Mouse (Mus musculus): ENCODE results near the gene Pex7. TPM values are rescaled to one million over a fixed set of nuclear protein-coding genes. Genes with fewer than 3 reads are reported as not detected.

The Pex7 gene
- polyA plus RNA-seq, 1 experiment = 27.6 TPM

- TF ChIP-seq CTCF (IDR thresholded peaks at IDR 0.05; ENCODE audit: low read depth, low read length) (no peak), POLR2A (IDR thresholded peaks at IDR 0.05; ENCODE audit: borderline replicate concordance, low read depth, low read length) (no peak)
- Histone ChIP-seq H3K27ac (ENCODE audit: insufficient read depth, low read depth, low read length) (no peak overlapping the region), H3K4me1 (ENCODE audit: control insufficient read depth, insufficient read depth, low read length) (no peaks in the 10 kb centered on the region; the same call in 1 of the 2 replicates), H3K4me3 (ENCODE audit: insufficient read depth, low read length) (no peak overlapping the region)
Measured at GRCm38 (mm10) chr10:19913806-19914205, 6.3 kb upstream of the Pex7 start.

GRCm38 (mm10) chr10:19911583-19911982 is 4.1 kb upstream of the Pex7 start:
- TF ChIP-seq POLR2A (IDR thresholded peaks at IDR 0.05; ENCODE audit: borderline replicate concordance, low read depth, low read length) (no peak), CTCF (IDR thresholded peaks at IDR 0.05; ENCODE audit: low read depth, low read length) (no peak)
- Histone ChIP-seq H3K4me3 (ENCODE audit: insufficient read depth, low read length) (no peak overlapping the region), H3K27ac (ENCODE audit: insufficient read depth, low read depth, low read length) (no peak overlapping the region), H3K4me1 (ENCODE audit: control insufficient read depth, insufficient read depth, low read length) (peaks cover 3% of the 10 kb centered on the region)

GRCm38 (mm10) chr10:19910516-19910915 is 3.0 kb upstream of the Pex7 start:
- Histone ChIP-seq H3K4me1 (ENCODE audit: control insufficient read depth, insufficient read depth, low read length) (peaks cover 5% of the 10 kb centered on the region), H3K27ac (ENCODE audit: insufficient read depth, low read depth, low read length) (no peak overlapping the region), H3K4me3 (ENCODE audit: insufficient read depth, low read length) (no peak overlapping the region)
- no peak for TF ChIP-seq CTCF (IDR thresholded peaks at IDR 0.05; ENCODE audit: low read depth, low read length)
- TF ChIP-seq POLR2A (IDR thresholded peaks at IDR 0.05; ENCODE audit: borderline replicate concordance, low read depth, low read length) = no peak

- peaks cover 5% of the 10 kb centered on the region for H3K4me1 ChIP-seq (ENCODE audit: control insufficient read depth, insufficient read depth, low read length)
- no peak for TF ChIP-seq POLR2A (IDR thresholded peaks at IDR 0.05; ENCODE audit: borderline replicate concordance, low read depth, low read length)
- no peak for TF ChIP-seq CTCF (IDR thresholded peaks at IDR 0.05; ENCODE audit: low read depth, low read length)
- H3K4me3 ChIP-seq (ENCODE audit: insufficient read depth, low read length) = no peak overlapping the region
- no peak overlapping the region; the same call in 1 of the 2 replicates for H3K27ac ChIP-seq (ENCODE audit: insufficient read depth, low read depth, low read length)
Measured at GRCm38 (mm10) chr10:19908076-19908475, 587 bp upstream of the Pex7 start.

GRCm38 (mm10) chr10:19904077-19904820 is 3.2 kb downstream of the Pex7 start:
- no peak overlapping the region for H3K4me3 ChIP-seq (ENCODE audit: insufficient read depth, low read length)
- no peak overlapping the region for H3K27ac ChIP-seq (ENCODE audit: insufficient read depth, low read depth, low read length)
- no peak for TF ChIP-seq POLR2A (IDR thresholded peaks at IDR 0.05; ENCODE audit: borderline replicate concordance, low read depth, low read length)
- no peak for TF ChIP-seq CTCF (IDR thresholded peaks at IDR 0.05; ENCODE audit: low read depth, low read length)
- H3K4me1 ChIP-seq (ENCODE audit: control insufficient read depth, insufficient read depth, low read length) = peaks cover 5% of the 10 kb centered on the region

- Histone ChIP-seq H3K4me3 (ENCODE audit: insufficient read depth, low read length) (no peak overlapping the region), H3K4me1 (ENCODE audit: control insufficient read depth, insufficient read depth, low read length) (peaks cover 3% of the 10 kb centered on the region), H3K27ac (ENCODE audit: insufficient read depth, low read depth, low read length) (no peak overlapping the region)
- TF ChIP-seq CTCF (IDR thresholded peaks at IDR 0.05; ENCODE audit: low read depth, low read length) (no peak), POLR2A (IDR thresholded peaks at IDR 0.05; ENCODE audit: borderline replicate concordance, low read depth, low read length) (no peak)
Measured at GRCm38 (mm10) chr10:19901992-19902391, 5.5 kb downstream of the Pex7 start.

GRCm38 (mm10) chr10:19900191-19900590 is 7.3 kb downstream of the Pex7 start:
- no peak overlapping the region for H3K27ac ChIP-seq (ENCODE audit: insufficient read depth, low read depth, low read length)
- no peaks in the 10 kb centered on the region for H3K4me1 ChIP-seq (ENCODE audit: control insufficient read depth, insufficient read depth, low read length)
- TF ChIP-seq POLR2A (IDR thresholded peaks at IDR 0.05; ENCODE audit: borderline replicate concordance, low read depth, low read length) = no peak
- no peak for TF ChIP-seq CTCF (IDR thresholded peaks at IDR 0.05; ENCODE audit: low read depth, low read length)
- H3K4me3 ChIP-seq (ENCODE audit: insufficient read depth, low read length) = no peak overlapping the region

GRCm38 (mm10) chr10:19893976-19894375 is 13.5 kb downstream of the Pex7 start:
- H3K4me1 ChIP-seq (ENCODE audit: control insufficient read depth, insufficient read depth, low read length) = no peaks in the 10 kb centered on the region
- TF ChIP-seq CTCF (IDR thresholded peaks at IDR 0.05; ENCODE audit: low read depth, low read length) = peak; percentile 39; the same call in 1 of the 2 replicates
- no peak for TF ChIP-seq POLR2A (IDR thresholded peaks at IDR 0.05; ENCODE audit: borderline replicate concordance, low read depth, low read length)
- no peak overlapping the region for H3K4me3 ChIP-seq (ENCODE audit: insufficient read depth, low read length)
- no peak overlapping the region for H3K27ac ChIP-seq (ENCODE audit: insufficient read depth, low read depth, low read length)

GRCm38 (mm10) chr10:19893146-19893545 is 14.3 kb downstream of the Pex7 start:
- no peaks in the 10 kb centered on the region for H3K4me1 ChIP-seq (ENCODE audit: control insufficient read depth, insufficient read depth, low read length)
- H3K4me3 ChIP-seq (ENCODE audit: insufficient read depth, low read length) = no peak overlapping the region
- no peak overlapping the region for H3K27ac ChIP-seq (ENCODE audit: insufficient read depth, low read depth, low read length)
- TF ChIP-seq POLR2A (IDR thresholded peaks at IDR 0.05; ENCODE audit: borderline replicate concordance, low read depth, low read length) = no peak
- no peak for TF ChIP-seq CTCF (IDR thresholded peaks at IDR 0.05; ENCODE audit: low read depth, low read length)

GRCm38 (mm10) chr10:19891686-19892085 is 15.8 kb downstream of the Pex7 start:
- no peak overlapping the region for H3K4me3 ChIP-seq (ENCODE audit: insufficient read depth, low read length)
- no peaks in the 10 kb centered on the region for H3K4me1 ChIP-seq (ENCODE audit: control insufficient read depth, insufficient read depth, low read length)
- TF ChIP-seq POLR2A (IDR thresholded peaks at IDR 0.05; ENCODE audit: borderline replicate concordance, low read depth, low read length) = no peak
- no peak for TF ChIP-seq CTCF (IDR thresholded peaks at IDR 0.05; ENCODE audit: low read depth, low read length)
- H3K27ac ChIP-seq (ENCODE audit: insufficient read depth, low read depth, low read length) = no peak overlapping the region
